Mouse (Mus musculus) MEL (cell line): ENCODE measurements around the gene Gpc1. TPM values are rescaled to one million over a fixed set of nuclear protein-coding genes. Genes with fewer than 3 reads are reported as not detected.

Experiments used
- DNase-seq: peaks from one replicate; pipeline ENCODE4 v3.0.0; 2011; ENCODE audit warnings: low read depth, low spot score
- H3K27ac ChIP-seq: 2 replicates; pipeline ENCODE4 v1.5.1; 2012; ENCODE audit warnings: low read depth, mild to moderate bottlenecking, control low read depth, low read length, moderate library complexity; ENCODE audit not compliant: control insufficient read depth
- H3K27me3 ChIP-seq, 2 experiments: fragments of 150-350 bp in 1 of 2; sonication (generic) in 1 of 2; 2 replicates each; pipeline ENCODE4 v1.6.1; 2012; ENCODE audit warnings: low read length in 2 of 2, mild to moderate bottlenecking in 2 of 2, improper control_type of control experiment in 1 of 2, moderate library complexity in 1 of 2; ENCODE audit not compliant: insufficient read depth in 2 of 2, control insufficient read depth in 1 of 2
- H3K36me3 ChIP-seq, 2 experiments: 2 replicates each; pipeline ENCODE4 v1.6.1; 2012 to 2014; ENCODE audit warnings: low read length in 2 of 2, improper control_type of control experiment in 1 of 2, inconsistent platforms in 1 of 2, mild to moderate bottlenecking in 1 of 2; ENCODE audit not compliant: insufficient read depth in 2 of 2, control insufficient read depth in 1 of 2
- H3K4me1 ChIP-seq, 2 experiments: fragments of 150-350 bp in 1 of 2; sonication (generic) in 1 of 2; 2 replicates each; pipeline ENCODE4 v1.6.1; 2012; ENCODE audit warnings: low read length in 2 of 2, improper control_type of control experiment in 1 of 2, mild to moderate bottlenecking in 1 of 2; ENCODE audit not compliant: insufficient read depth in 2 of 2, control insufficient read depth in 1 of 2
- H3K4me3 ChIP-seq, 2 experiments: fragments of 150-350 bp in 1 of 2; sonication (generic) in 1 of 2; 2 replicates each; pipeline ENCODE4 v1.5.1; 2012; ENCODE audit warnings: low read depth in 2 of 2, low read length in 2 of 2, mild to moderate bottlenecking in 2 of 2, moderate library complexity in 2 of 2, control low read depth in 1 of 2, improper control_type of control experiment in 1 of 2; ENCODE audit not compliant: control insufficient read depth in 1 of 2, insufficient read depth in 1 of 2
- H3K79me2 ChIP-seq: 2 replicates; pipeline ENCODE4 v1.6.1; 2012; ENCODE audit warnings: mild to moderate bottlenecking, low read length, moderate library complexity; ENCODE audit not compliant: control insufficient read depth, poor library complexity, insufficient read depth
- H3K9ac ChIP-seq: 2 replicates; pipeline ENCODE4 v1.6.1; 2012; ENCODE audit warnings: low read depth, mild to moderate bottlenecking, control low read depth, low read length, moderate library complexity; ENCODE audit not compliant: control insufficient read depth, poor library complexity, severe bottlenecking
- H3K9me3 ChIP-seq: fragments of 150-350 bp; sonication (generic); replicated peaks from 2 replicates; pipeline ENCODE4 v1.6.1; 2012; ENCODE audit warnings: mild to moderate bottlenecking, low read length, improper control_type of control experiment, moderate library complexity; ENCODE audit not compliant: insufficient read depth
- BHLHE40 ChIP-seq: IDR thresholded peaks from 2 replicates; pipeline ENCODE4 v1.6.1; 2012; ENCODE audit warnings: low read depth, mild to moderate bottlenecking, inconsistent platforms, low read length, improper control_type of control experiment, borderline replicate concordance
- CHD1 ChIP-seq: IDR thresholded peaks from 2 replicates; pipeline ENCODE4 v1.6.1; 2012; ENCODE audit warnings: low read depth, mild to moderate bottlenecking, inconsistent platforms, low read length, improper control_type of control experiment
- CTCF ChIP-seq, 3 experiments: IDR thresholded peaks in 2 of 3; conservative IDR thresholded peaks in 1 of 3; 2 replicates each; pipeline ENCODE4 v1.5.1; 2011 to 2012; ENCODE audit warnings: low read length in 3 of 3, low read depth in 2 of 3, mild to moderate bottlenecking in 2 of 3, improper control_type of control experiment in 1 of 3, inconsistent platforms in 1 of 3, mixed read lengths in 1 of 3, moderate library complexity in 1 of 3; ENCODE audit not compliant: control insufficient read depth in 1 of 3, insufficient read depth in 1 of 3, poor library complexity in 1 of 3, severe bottlenecking in 1 of 3
- E2F4 ChIP-seq: IDR thresholded peaks from 2 replicates; pipeline ENCODE4 v1.6.1; 2011; ENCODE audit warnings: low read depth, low read length, improper control_type of control experiment, borderline replicate concordance
- ELF1 ChIP-seq: IDR thresholded peaks from 2 replicates; pipeline ENCODE4 v1.6.1; 2014; ENCODE audit warnings: low read depth, mild to moderate bottlenecking, inconsistent platforms, low read length, improper control_type of control experiment, moderate library complexity
- EP300 ChIP-seq, 2 experiments: IDR thresholded peaks; 2 replicates each; pipeline ENCODE4 v1.6.1; 2011; ENCODE audit warnings: improper control_type of control experiment in 2 of 2, low read length in 2 of 2, low read depth in 1 of 2, mild to moderate bottlenecking in 1 of 2
- ETS1 ChIP-seq: IDR thresholded peaks from 2 replicates; pipeline ENCODE4 v1.6.1; 2012; ENCODE audit warnings: low read depth, mild to moderate bottlenecking, inconsistent platforms, low read length, improper control_type of control experiment, moderate library complexity
- GATA1 ChIP-seq: IDR thresholded peaks from 2 replicates; pipeline ENCODE4 v1.6.1; 2011; ENCODE audit warnings: low read depth, low read length, improper control_type of control experiment
- HCFC1 ChIP-seq: IDR thresholded peaks from 2 replicates; pipeline ENCODE4 v1.6.1; 2012; ENCODE audit warnings: low read depth, mild to moderate bottlenecking, inconsistent platforms, low read length, improper control_type of control experiment, moderate library complexity
- JUND ChIP-seq: IDR thresholded peaks from 2 replicates; pipeline ENCODE4 v1.6.1; 2011; ENCODE audit warnings: low read depth, mild to moderate bottlenecking, improper control_type of control experiment, low read length
- KAT2A ChIP-seq: conservative IDR thresholded peaks from 2 replicates; pipeline ENCODE4 v1.6.1; 2012; ENCODE audit warnings: low read depth, low read length, improper control_type of control experiment, inconsistent platforms
- MAX ChIP-seq: IDR thresholded peaks from 2 replicates; pipeline ENCODE4 v1.6.1; 2011; ENCODE audit warnings: low read length, improper control_type of control experiment
- MAZ ChIP-seq: IDR thresholded peaks from 2 replicates; pipeline ENCODE4 v1.6.1; 2012; ENCODE audit warnings: low read depth, mild to moderate bottlenecking, inconsistent platforms, low read length, improper control_type of control experiment
- MEF2A ChIP-seq: IDR thresholded peaks from 2 replicates; pipeline ENCODE4 v1.6.1; 2014; ENCODE audit warnings: low read depth, mild to moderate bottlenecking, inconsistent platforms, low read length, improper control_type of control experiment; ENCODE audit not compliant: poor library complexity, insufficient replicate concordance, severe bottlenecking; ENCODE audit errors: extremely low read depth
- MXI1 ChIP-seq: IDR thresholded peaks from 2 replicates; pipeline ENCODE4 v1.6.1; 2011; ENCODE audit warnings: mild to moderate bottlenecking, low read depth, low read length, improper control_type of control experiment
- MYB ChIP-seq: IDR thresholded peaks from 2 replicates; pipeline ENCODE4 v1.6.1; 2011; ENCODE audit warnings: mild to moderate bottlenecking, low read depth, low read length, improper control_type of control experiment
- MYC ChIP-seq: IDR thresholded peaks from 2 replicates; pipeline ENCODE4 v1.6.1; 2011; ENCODE audit warnings: low read depth, mild to moderate bottlenecking, low read length, improper control_type of control experiment, moderate library complexity
- NELFE ChIP-seq: IDR thresholded peaks from 2 replicates; pipeline ENCODE4 v1.6.1; 2011; ENCODE audit warnings: low read depth, low read length, improper control_type of control experiment
- NRF1 ChIP-seq: IDR thresholded peaks from 2 replicates; pipeline ENCODE4 v1.6.1; 2014; ENCODE audit warnings: low read depth, mild to moderate bottlenecking, inconsistent platforms, low read length, improper control_type of control experiment, moderate library complexity; ENCODE audit not compliant: poor library complexity, insufficient read depth, severe bottlenecking
- POLR2A ChIP-seq, 2 experiments: IDR thresholded peaks; 2 replicates each; pipeline ENCODE4 v1.6.1; 2011 to 2012; ENCODE audit warnings: low read length in 2 of 2, mild to moderate bottlenecking in 2 of 2, control low read depth in 1 of 2, improper control_type of control experiment in 1 of 2, low read depth in 1 of 2, moderate library complexity in 1 of 2; ENCODE audit not compliant: control insufficient read depth in 1 of 2, insufficient read depth in 1 of 2, poor library complexity in 1 of 2
- POLR2AphosphoS2 ChIP-seq: IDR thresholded peaks from 2 replicates; pipeline ENCODE4 v1.6.1; 2011; ENCODE audit warnings: low read length, improper control_type of control experiment
- RAD21 ChIP-seq: IDR thresholded peaks from 2 replicates; pipeline ENCODE4 v1.6.1; 2011; ENCODE audit warnings: mild to moderate bottlenecking, low read depth, low read length, improper control_type of control experiment
- RCOR1 ChIP-seq: IDR thresholded peaks from 2 replicates; pipeline ENCODE4 v1.6.1; 2012; ENCODE audit warnings: low read depth, mild to moderate bottlenecking, inconsistent platforms, low read length, improper control_type of control experiment
- SIN3A ChIP-seq: IDR thresholded peaks from 2 replicates; pipeline ENCODE4 v1.6.1; 2012; ENCODE audit warnings: low read length, improper control_type of control experiment, inconsistent platforms
- SMC3 ChIP-seq: IDR thresholded peaks from 2 replicates; pipeline ENCODE4 v1.6.1; 2011; ENCODE audit warnings: low read depth, low read length, improper control_type of control experiment
- TAL1 ChIP-seq: IDR thresholded peaks from 2 replicates; pipeline ENCODE4 v1.6.1; 2012; ENCODE audit warnings: mild to moderate bottlenecking, inconsistent platforms, low read length, moderate library complexity, mixed read lengths
- TBP ChIP-seq: IDR thresholded peaks from 2 replicates; pipeline ENCODE4 v1.8.0; 2011; ENCODE audit warnings: low read depth, low read length, improper control_type of control experiment
- TCF12 ChIP-seq: IDR thresholded peaks from 2 replicates; pipeline ENCODE4 v1.6.1; 2014; ENCODE audit warnings: low read depth, mild to moderate bottlenecking, inconsistent platforms, low read length, improper control_type of control experiment, moderate library complexity
- UBTF ChIP-seq: IDR thresholded peaks from 2 replicates; pipeline ENCODE4 v1.6.1; 2012; ENCODE audit warnings: low read depth, mild to moderate bottlenecking, inconsistent platforms, low read length, improper control_type of control experiment, moderate library complexity, borderline replicate concordance; ENCODE audit not compliant: insufficient read depth
- USF1 ChIP-seq: IDR thresholded peaks from 2 replicates; pipeline ENCODE4 v1.6.1; 2014; ENCODE audit warnings: low read depth, mild to moderate bottlenecking, inconsistent platforms, low read length, improper control_type of control experiment, moderate library complexity
- USF2 ChIP-seq, 2 experiments: IDR thresholded peaks; 2 replicates each; pipeline ENCODE4 v1.6.1; 2011 to 2012; ENCODE audit warnings: improper control_type of control experiment in 2 of 2, low read length in 2 of 2, borderline replicate concordance in 1 of 2, inconsistent platforms in 1 of 2, low read depth in 1 of 2, mild to moderate bottlenecking in 1 of 2; ENCODE audit not compliant: insufficient read depth in 1 of 2
- ZKSCAN1 ChIP-seq: IDR thresholded peaks from 2 replicates; pipeline ENCODE4 v1.6.1; 2012; ENCODE audit warnings: low read depth, mild to moderate bottlenecking, inconsistent platforms, low read length, improper control_type of control experiment, moderate library complexity
- ZNF384 ChIP-seq: IDR thresholded peaks from 2 replicates; pipeline ENCODE4 v1.6.1; 2012; ENCODE audit warnings: low read depth, mild to moderate bottlenecking, inconsistent platforms, low read length, improper control_type of control experiment
- polyA plus RNA-seq, 2 experiments: library from polyadenylated mRNA; stranded (reverse) in 1 of 2; unstranded in 1 of 2; fragments of >175 nt in 1 of 2; fragments of >200 nt in 1 of 2; gene quantifications; 2 replicates each; pipeline versions ENCODE4 v1.2.1 to v1.2.4; 2012; ENCODE audit warnings: low replicate concordance in 2 of 2, low read depth in 1 of 2; ENCODE audit not compliant: insufficient read length in 2 of 2, insufficient read depth in 1 of 2, missing spikeins in 1 of 2
- total RNA-seq: library from RNA; depleted of rRNA; stranded (reverse); fragments of 300-350 nt; gene quantifications from 2 replicates; pipeline ENCODE4 v1.2.3, GENCODE M21; 2012

Gpc1 gene
- total and polyA plus RNA-seq, 3 experiments = 0.23 to 3.6 TPM; not detected in 1

GRCm38 (mm10) chr1:92814319-92814718 is 17.1 kb upstream of the Gpc1 start:
- TF ChIP-seq MEF2A (no peak), RAD21 (no peak), KAT2A (no peak), RCOR1 (no peak), SMC3 (no peak), TAL1 (no peak), NELFE (no peak), MYC (no peak), TBP (no peak), TCF12 (no peak), NRF1 (no peak), SIN3A (no peak), MYB (no peak), USF1 (no peak), GATA1 (no peak), USF2 (IDR thresholded peaks at IDR 0.05; ENCODE audit: borderline replicate concordance in 1 of 2, insufficient read depth in 1 of 2, low read depth in 1 of 2, low read length in 2 of 2) (no peak), ELF1 (no peak), E2F4 (no peak), CHD1 (no peak), ZKSCAN1 (no peak)
- TF ChIP-seq, all 39 proteins: peak for 0
- H3K9ac ChIP-seq = no peak overlapping the region
- no peaks in the 10 kb centered on the region for H3K36me3 ChIP-seq
- DNase-seq = no peak
- H3K27me3 ChIP-seq = no peaks in the 10 kb centered on the region
- H3K27ac ChIP-seq = no peak overlapping the region
- H3K79me2 ChIP-seq = no peaks in the 10 kb centered on the region
- H3K9me3 ChIP-seq = no peaks in the 10 kb centered on the region
- H3K4me1 ChIP-seq = no peaks in the 10 kb centered on the region
- no peak overlapping the region for H3K4me3 ChIP-seq

DNA sequence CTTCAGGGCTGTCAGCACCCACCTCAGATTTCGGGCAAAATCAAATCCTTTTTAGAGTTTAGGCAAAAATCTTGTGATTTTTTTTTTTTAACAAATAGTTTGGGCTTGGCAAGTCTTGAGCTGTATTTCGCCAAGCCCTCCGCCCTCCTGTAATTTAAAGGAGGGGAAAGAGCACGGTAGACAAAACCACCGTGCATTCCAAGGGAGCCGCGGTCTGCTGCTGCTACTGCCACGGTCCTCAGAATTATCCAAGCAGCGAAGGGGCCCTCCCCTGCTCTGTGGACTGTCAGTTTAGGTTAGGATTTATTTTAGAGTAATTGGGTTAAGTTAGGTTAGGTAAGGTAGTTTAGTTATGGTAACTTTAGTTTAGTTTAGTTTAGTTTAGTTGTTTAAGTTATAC is 16.3 kb upstream of the Gpc1 start:
- Histone ChIP-seq H3K27me3 (no peaks in the 10 kb centered on the region), H3K9ac (no peak overlapping the region), H3K36me3 (no peaks in the 10 kb centered on the region), H3K79me2 (no peaks in the 10 kb centered on the region), H3K4me3 (no peak overlapping the region), H3K27ac (no peak overlapping the region), H3K9me3 (no peaks in the 10 kb centered on the region), H3K4me1 (no peaks in the 10 kb centered on the region)
- TF ChIP-seq ZKSCAN1 (no peak), CTCF (IDR thresholded peaks at IDR 0.05 in 2 of 3, conservative IDR thresholded peaks at IDR 0.05 in 1 of 3; ENCODE audit: control insufficient read depth in 1 of 3, insufficient read depth in 1 of 3, low read depth in 2 of 3, low read length in 3 of 3, poor library complexity in 1 of 3, severe bottlenecking in 1 of 3) (no peak), POLR2A (IDR thresholded peaks at IDR 0.05; ENCODE audit: control insufficient read depth in 1 of 2, insufficient read depth in 1 of 2, low read depth in 1 of 2, low read length in 2 of 2, poor library complexity in 1 of 2) (no peak), ZNF384 (no peak), TBP (no peak), UBTF (no peak), HCFC1 (no peak), BHLHE40 (no peak), MAZ (no peak), JUND (no peak), MXI1 (no peak), KAT2A (no peak), EP300 (IDR thresholded peaks at IDR 0.05; ENCODE audit: low read depth in 1 of 2, low read length in 2 of 2) (no peak), USF2 (IDR thresholded peaks at IDR 0.05; ENCODE audit: borderline replicate concordance in 1 of 2, insufficient read depth in 1 of 2, low read depth in 1 of 2, low read length in 2 of 2) (no peak), POLR2AphosphoS2 (no peak), MAX (no peak), CHD1 (no peak), ETS1 (no peak), TCF12 (no peak), NELFE (no peak)
- no peak for DNase-seq
